Mouse (Mus musculus): ENCODE measurements at regions not wholly inside any gene's neighbourhood (a gene's known extent, or its start where the extent isn't known, plus 50 kb on each side); places are given as distances from the start of the nearest gene placed in this dataset.

GRCm38 (mm10) chr3:149098764-149099163 is 108.4 kb upstream of the Adgrl2 start:
- no peak for TF ChIP-seq CTCF (conservative IDR thresholded peaks at IDR 0.05; ENCODE audit: low read length)
- no peak for TF ChIP-seq POU5F1 (IDR thresholded peaks at IDR 0.05; ENCODE audit: borderline replicate concordance, low read length)
- TF ChIP-seq NANOG (IDR thresholded peaks at IDR 0.05; ENCODE audit: borderline replicate concordance, low read length): no peak
